Mouse (Mus musculus) limb, embryonic 11.5 days (tissue): ENCODE data around the gene Gjc2. TPM values are rescaled to one million over a fixed set of nuclear protein-coding genes. Genes with fewer than 3 reads are reported as not detected.

ENCODE experiments used
- ATAC-seq: fragments of 200-750 bp; cut with Nextera tagmentation; 2 replicates; pipeline ENCODE4 v1.8.0; 2017; ENCODE audit warnings: low read depth; ENCODE audit not compliant: insufficient number of reproducible peaks, low FRiP score, low TSS enrichment
- DNase-seq: peaks from one replicate; pipeline ENCODE4 v3.0.0-alpha.2; 2015; ENCODE audit warnings: low spot score
- H3K27ac ChIP-seq: fragments of 300-500 bp; sonication (generic); replicated peaks from 2 replicates; pipeline ENCODE4 v1.5.1; 2014; ENCODE audit warnings: low read depth, mild to moderate bottlenecking, low read length
- H3K27me3 ChIP-seq: fragments of 300-500 bp; sonication (generic); 2 replicates; pipeline ENCODE4 v1.6.1; 2014; ENCODE audit warnings: mild to moderate bottlenecking, low read length, mixed read lengths; ENCODE audit not compliant: control insufficient read depth, insufficient read depth
- H3K36me3 ChIP-seq: fragments of 300-500 bp; sonication (generic); 2 replicates; pipeline ENCODE4 v1.6.1; 2014; ENCODE audit warnings: mild to moderate bottlenecking, low read length, moderate library complexity, mixed read lengths; ENCODE audit not compliant: control insufficient read depth, insufficient read depth
- H3K4me1 ChIP-seq: fragments of 300-500 bp; sonication (generic); 2 replicates; pipeline ENCODE4 v1.6.1; 2014; ENCODE audit warnings: low read length, mixed read lengths; ENCODE audit not compliant: control insufficient read depth, insufficient read depth
- H3K4me2 ChIP-seq: fragments of 300-500 bp; sonication (generic); 2 replicates; pipeline ENCODE4 v1.6.1; 2014; ENCODE audit warnings: low read depth, mild to moderate bottlenecking, moderate library complexity; ENCODE audit not compliant: severe bottlenecking
- H3K4me3 ChIP-seq: fragments of 300-500 bp; sonication (generic); 2 replicates; pipeline ENCODE4 v1.5.1; 2014; ENCODE audit warnings: low read depth, low read length
- H3K9ac ChIP-seq: fragments of 300-500 bp; sonication (generic); 2 replicates; pipeline ENCODE4 v1.6.1; 2014; ENCODE audit warnings: mild to moderate bottlenecking, low read length
- H3K9me3 ChIP-seq: fragments of 300-500 bp; sonication (generic); 2 replicates; pipeline ENCODE4 v1.6.1; 2016; ENCODE audit warnings: low read length; ENCODE audit not compliant: control insufficient read depth
- WGBS: fragments of 180-500 bp; shearing (Covaris S2); extraction: QIAGEN DNeasy Blood & Tissue Kit; methylation state at CpG from one replicate; pipeline ENCODE4 v1.1.7; 2014; 5-methylcytosine and 5-hydroxymethylcytosine counted together
- polyA plus RNA-seq: library from polyadenylated mRNA; unstranded; fragments of >200 nt; fragmentation: Nextera tagmentation; extraction: Ambion mirVana; gene quantifications from 2 replicates; pipeline ENCODE4 v1.2.1, GENCODE M21; 2014

Gene Gjc2
- polyA plus RNA-seq, 1 experiment from 2014 or later = 0.15 TPM

DNA sequence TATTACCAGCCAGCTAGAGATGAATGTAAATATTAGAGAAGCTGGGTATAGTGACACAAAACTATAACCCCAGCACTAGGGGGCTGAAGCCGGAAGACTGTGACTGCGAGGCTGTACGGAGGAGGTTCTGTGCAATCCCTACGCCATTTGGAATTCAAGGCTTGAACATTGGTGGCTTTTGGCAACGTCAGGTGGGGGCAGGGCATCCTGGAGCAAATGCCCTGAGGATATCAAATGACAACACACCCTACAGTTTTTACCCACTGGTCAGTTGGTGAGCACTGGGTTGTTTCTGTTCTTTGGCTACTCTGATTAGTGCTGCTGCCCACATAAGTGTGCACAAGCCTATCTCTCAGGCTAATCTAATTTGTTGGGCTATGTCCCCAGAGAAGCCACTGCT is 40.1 kb downstream of the Gjc2 start:
- Histone ChIP-seq H3K36me3 (no peaks in the 10 kb centered on the region), H3K4me2 (no peak overlapping the region), H3K4me3 (no peak overlapping the region), H3K9me3 (no peaks in the 10 kb centered on the region), H3K4me1 (no peaks in the 10 kb centered on the region), H3K9ac (no peak overlapping the region), H3K27me3 (no peaks in the 10 kb centered on the region), H3K27ac (no peak overlapping the region)
- ATAC-seq (no peak), DNase-seq (no peak)
- WGBS = 79% methylated on average over 5 of the region's 5 CpGs

DNA sequence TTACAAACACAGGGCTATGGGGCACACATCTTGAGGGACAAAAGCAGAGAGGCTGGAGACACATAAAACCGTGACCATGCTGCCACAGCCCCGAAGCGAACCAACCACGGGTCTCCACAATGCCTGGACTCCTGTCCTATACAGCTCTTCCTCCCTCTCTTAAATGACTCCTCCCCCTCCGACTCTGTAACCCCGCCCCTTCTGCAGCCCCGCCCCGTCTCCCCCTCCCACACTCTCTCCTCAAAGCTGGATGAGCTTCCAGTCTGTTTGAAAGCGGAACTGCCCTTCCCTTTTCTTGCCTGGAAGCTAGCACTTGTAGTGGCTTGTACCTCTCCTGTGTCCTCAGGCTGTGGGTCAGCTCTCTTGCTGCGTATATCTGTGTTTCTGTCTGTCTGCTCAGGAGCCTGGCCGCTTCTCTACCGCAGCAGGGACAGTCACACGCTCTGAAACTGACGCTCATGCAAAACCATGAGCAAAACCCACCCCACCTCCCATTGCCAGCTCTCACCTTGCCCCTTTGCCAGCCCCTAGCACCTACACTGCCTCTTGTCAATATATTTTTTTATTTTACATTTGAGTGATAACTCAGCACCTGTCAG is 41.1 kb downstream of the Gjc2 start:
- Histone ChIP-seq H3K27me3 (peaks cover 8% of the 10 kb centered on the region), H3K9ac (no peak overlapping the region), H3K27ac (no peak overlapping the region), H3K36me3 (no peaks in the 10 kb centered on the region), H3K4me3 (no peak overlapping the region), H3K9me3 (no peaks in the 10 kb centered on the region), H3K4me1 (no peaks in the 10 kb centered on the region), H3K4me2 (0 out of 2 replicates have a peak overlapping the region, but pooled peaks have one; percentile 17)
- ATAC-seq (no peak), DNase-seq (no peak)
- 9% methylated on average over 13 of the region's 14 CpGs for WGBS

DNA sequence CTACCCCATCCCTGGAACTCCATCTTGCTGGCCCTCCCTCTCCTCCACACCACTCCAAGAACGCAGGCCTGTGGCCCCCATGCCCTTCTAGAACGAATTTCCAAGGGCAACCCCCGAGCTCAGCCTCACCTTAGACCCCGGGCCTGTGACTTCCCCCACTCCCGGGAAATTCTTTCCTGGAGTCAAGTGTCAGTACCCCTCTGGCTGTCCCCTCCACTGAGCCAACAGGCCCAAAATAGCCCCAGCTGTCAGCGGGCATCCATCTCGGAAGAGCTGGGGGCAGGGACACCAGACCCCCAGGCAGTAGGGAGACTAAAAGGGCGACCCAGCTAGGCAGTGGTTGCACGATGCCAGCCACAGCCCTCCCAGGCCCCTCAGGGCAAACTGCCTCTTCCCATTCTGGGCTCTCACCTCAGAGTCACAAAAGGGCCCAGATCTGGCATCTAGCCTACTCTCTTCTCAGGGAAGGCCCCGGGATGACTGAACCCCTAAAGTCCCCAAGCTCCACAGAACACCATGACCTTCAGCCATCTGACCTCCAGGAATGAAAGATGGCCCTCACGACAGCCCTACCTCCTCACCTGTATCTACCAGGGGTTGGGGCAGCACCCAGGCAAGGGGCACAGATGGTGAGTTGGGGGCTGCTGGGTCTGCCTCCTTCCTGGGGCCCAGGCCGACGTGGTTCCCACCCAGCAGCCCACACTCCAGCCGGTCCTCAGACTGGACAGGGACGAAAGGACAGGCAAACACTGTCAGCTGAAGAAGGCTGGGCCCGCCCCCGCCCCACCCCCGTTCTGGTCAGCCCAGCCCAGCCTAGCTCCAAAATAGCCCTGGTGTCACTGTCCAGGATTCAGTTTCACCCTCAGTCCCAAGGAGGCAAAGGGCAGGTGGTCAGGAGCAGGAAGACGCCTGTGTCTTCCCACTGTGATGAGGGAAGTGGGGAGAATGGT is 44.2 kb downstream of the Gjc2 start:
- no peaks in the 10 kb centered on the region for H3K36me3 ChIP-seq
- no peak overlapping the region for H3K9ac ChIP-seq
- peaks cover 39% of the 10 kb centered on the region for H3K27me3 ChIP-seq
- ATAC-seq (no peak), DNase-seq (no peak)
- H3K27ac ChIP-seq = no peak overlapping the region
- no peak overlapping the region for H3K4me2 ChIP-seq
- no peaks in the 10 kb centered on the region for H3K9me3 ChIP-seq
- no peak overlapping the region for H3K4me3 ChIP-seq
- 0 out of 2 replicates have a peak, but pooled peaks cover 3% of the 10 kb centered on the region for H3K4me1 ChIP-seq
- WGBS = 65% methylated on average over 19 of the region's 19 CpGs

DNA sequence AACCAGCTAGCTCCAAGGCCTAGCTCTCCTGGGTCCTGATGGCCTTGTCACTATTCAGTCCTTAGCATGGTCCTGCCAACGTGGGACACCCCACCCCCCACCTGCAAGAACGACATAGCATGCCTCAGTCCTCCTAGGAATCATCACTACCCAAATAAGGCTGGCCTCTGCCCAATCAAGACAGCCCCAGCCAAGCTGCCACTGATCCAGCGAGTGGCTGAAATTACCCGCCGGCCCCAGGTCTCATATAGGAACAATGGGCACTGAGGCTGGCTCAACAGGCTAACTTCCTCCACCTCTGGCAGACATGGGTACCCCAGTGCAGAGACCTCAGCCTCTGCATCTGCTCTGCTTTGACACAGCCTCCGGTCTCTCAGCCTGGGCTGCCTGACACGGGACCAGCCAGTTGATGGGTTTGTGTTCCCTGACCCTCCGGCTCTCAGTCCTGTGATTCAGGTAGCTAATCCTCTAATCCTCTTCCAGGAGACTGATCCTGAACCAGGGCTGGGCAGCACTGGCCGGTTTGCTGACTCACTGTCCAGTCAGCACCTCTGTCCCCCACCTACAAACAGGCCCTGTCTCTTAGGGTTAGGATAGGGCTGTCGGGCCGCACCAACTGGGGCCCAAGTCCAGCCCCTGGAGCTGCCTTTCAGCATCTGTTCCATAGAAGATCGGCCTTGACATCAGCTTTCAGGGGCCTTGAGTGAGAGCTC is 45.9 kb downstream of the Gjc2 start:
- Histone ChIP-seq H3K27ac (no peak overlapping the region), H3K9ac (no peak overlapping the region), H3K4me1 (0 out of 2 replicates have a peak, but pooled peaks cover 3% of the 10 kb centered on the region), H3K4me3 (no peak overlapping the region), H3K36me3 (no peaks in the 10 kb centered on the region), H3K27me3 (peaks cover 49% of the 10 kb centered on the region), H3K4me2 (no peak overlapping the region), H3K9me3 (no peaks in the 10 kb centered on the region)
- 74% methylated on average over 12 of the region's 12 CpGs for WGBS
- no peak for ATAC-seq
- no peak for DNase-seq

DNA sequence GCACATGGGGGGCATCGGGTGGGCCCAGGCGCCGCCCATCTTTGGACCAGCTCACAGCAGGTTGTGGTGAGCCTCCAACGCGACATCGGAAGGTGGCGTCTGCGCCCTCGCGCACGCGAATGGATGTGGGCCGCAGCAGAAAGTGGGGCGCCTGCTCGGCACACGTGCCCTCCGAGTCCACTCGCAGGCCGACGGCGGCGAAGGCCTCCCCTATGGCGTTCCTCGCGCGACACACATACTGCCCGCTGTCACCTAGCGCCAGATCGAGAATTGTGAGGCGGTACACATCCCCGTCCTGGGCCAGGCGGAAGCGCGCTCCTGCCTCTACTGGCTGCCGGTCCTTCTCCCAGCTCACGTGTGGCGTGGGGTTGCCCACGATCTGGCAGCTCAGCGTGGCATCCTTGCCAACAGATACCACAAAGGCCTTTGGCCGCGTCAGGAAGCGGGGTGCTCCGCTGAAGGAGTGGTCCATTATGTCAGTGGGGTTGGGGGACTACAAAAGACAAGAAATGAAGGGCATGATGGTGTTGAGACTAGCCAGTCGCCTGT is 47.0 kb downstream of the Gjc2 start, which contains the start of gene Obscn:
TSS of gene Obscn (minus strand) at position 499 of the 549 bp plus-strand sequence.
- peak within 1 kb of the TSS; percentile 17 for H3K4me3 ChIP-seq
- ATAC-seq (no peak), DNase-seq (no peak)
- H3K27ac ChIP-seq = no peak within 1 kb of the TSS
- peak within 1 kb of the TSS; percentile 15; the same call in 1 of the 2 replicates for H3K4me2 ChIP-seq
- WGBS = 21% methylated on average over 44 of the region's 44 CpGs
- H3K9me3 ChIP-seq = no peaks in the 10 kb centered on the region
- peaks cover 49% of the 10 kb centered on the region for H3K27me3 ChIP-seq
- H3K36me3 ChIP-seq = no peaks in the 10 kb centered on the region
- 0 out of 2 replicates have a peak, but pooled peaks cover 3% of the 10 kb centered on the region for H3K4me1 ChIP-seq
- H3K9ac ChIP-seq = no peak within 1 kb of the TSS

DNA sequence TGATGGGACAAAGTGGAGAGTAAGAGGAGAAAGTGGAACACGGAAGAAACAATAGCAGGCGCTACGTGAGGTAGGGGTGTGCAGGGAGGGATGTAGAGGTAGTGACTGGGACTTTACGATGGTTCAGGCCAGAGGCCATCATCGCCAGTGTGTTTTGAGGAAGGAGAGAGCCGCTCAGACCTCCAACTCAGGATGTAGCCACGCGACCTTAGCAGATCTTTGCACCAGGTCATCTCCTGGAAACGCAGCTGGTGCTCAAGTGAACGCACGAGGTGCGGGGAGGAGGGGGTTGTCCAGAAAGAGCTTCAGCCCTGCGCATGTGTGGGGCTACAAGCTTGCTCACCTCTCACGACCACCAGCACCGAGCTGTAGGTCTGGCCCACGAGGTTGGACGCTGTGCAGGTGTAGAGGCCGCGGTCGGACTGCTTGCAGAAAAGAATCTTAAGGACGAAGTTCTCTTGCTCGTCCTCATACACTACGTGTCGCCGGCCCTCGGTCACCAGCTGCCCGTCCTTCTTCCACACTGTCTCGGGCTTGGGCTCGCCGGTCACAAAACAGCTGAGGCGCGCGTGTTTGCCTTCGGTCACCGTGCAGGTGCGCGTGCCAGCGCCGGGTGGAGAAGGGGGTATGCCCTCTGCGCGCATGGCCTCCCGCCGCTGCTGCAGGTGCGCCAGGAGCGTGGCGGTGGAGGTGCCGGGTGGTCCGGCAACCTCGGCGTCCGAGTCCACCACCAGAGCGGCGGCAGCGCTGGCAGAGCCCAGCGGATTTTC is 47.8 kb downstream of the Gjc2 start:
- peak overlapping the region; percentile 17 for H3K4me3 ChIP-seq
- H3K4me2 ChIP-seq = peak overlapping the region; percentile 12; the same call in 1 of the 2 replicates
- H3K27me3 ChIP-seq = peaks cover 49% of the 10 kb centered on the region
- no peak overlapping the region for H3K9ac ChIP-seq
- H3K27ac ChIP-seq = no peak overlapping the region
- H3K4me1 ChIP-seq = 0 out of 2 replicates have a peak, but pooled peaks cover 3% of the 10 kb centered on the region
- H3K36me3 ChIP-seq = no peaks in the 10 kb centered on the region
- 9% methylated on average over 55 of the region's 55 CpGs for WGBS
- no peaks in the 10 kb centered on the region for H3K9me3 ChIP-seq
- ATAC-seq = no peak
- peak; percentile 27 for DNase-seq

DNA sequence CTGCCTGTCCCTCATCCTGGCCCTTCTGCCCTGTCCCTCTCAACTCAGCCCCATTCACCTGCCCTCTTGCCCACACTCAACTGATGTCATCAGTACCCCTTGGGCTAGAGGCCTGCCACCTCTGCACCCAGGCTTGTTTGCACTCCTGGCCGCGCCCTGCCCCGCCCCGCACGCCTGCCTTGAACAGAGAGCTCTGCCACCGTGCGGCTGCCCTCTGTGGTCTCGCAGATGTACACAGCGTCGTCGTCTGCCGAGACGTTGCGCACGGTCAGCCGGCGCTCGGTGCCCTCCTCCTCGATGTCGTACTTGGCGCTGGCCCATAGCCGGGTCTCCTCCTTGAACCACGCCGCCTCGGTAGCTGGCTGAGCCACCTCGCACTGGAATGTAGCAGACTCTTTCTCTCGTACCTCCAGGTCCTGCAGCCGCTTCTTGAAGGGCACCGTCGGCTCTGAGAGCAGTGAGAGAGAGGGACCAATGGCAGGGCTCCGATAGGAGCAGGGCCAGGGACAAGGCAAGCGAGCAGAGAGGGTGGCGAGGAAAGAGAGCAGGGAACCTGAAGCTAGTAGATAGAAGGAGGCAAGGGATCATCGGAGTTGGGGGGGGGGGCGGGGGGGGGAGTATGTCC is 48.5 kb downstream of the Gjc2 start:
- H3K9ac ChIP-seq = no peak overlapping the region
- no peaks in the 10 kb centered on the region for H3K36me3 ChIP-seq
- no peak overlapping the region for H3K27ac ChIP-seq
- 7% methylated on average over 33 of the region's 35 CpGs for WGBS
- no peaks in the 10 kb centered on the region for H3K9me3 ChIP-seq
- H3K4me1 ChIP-seq = 0 out of 2 replicates have a peak, but pooled peaks cover 3% of the 10 kb centered on the region
- peaks cover 49% of the 10 kb centered on the region for H3K27me3 ChIP-seq
- DNase-seq = peak; percentile 24
- peak; percentile 45; the same call in 1 of the 2 replicates for ATAC-seq
- peak overlapping the region; percentile 24; the same call in 1 of the 2 replicates for H3K4me2 ChIP-seq
- no peak overlapping the region; the same call in 1 of the 2 replicates for H3K4me3 ChIP-seq
